Mouse (Mus musculus) lung, postnatal 10 days (tissue): ENCODE data around the gene Diexf.

Experiments used
- DNase-seq: peaks from one replicate; pipeline ENCODE4 v3.0.0; 2021

The Diexf gene

GRCm38 (mm10) chr1:193138087-193138486, 8.0 kb upstream of the Diexf start:
- no peak for DNase-seq

DNA sequence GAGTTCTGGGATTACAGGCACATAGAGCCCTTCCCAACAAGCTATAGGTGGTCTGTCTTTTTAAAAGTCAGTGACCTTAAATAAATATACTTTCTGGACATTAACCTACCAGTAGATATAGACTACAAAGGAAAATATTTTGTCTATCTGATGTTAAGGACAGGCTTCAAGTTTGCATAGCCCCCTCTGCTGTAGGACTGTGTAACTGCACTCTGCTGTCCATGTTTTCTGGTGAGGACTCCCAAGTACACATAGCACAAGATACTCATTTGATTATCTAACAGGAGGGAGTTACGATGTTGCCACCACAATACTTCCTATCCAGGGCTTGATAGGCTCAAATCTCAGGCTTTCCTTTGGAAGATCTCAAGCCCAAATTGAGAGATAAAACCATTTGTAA, 3.7 kb upstream of the Diexf start:
- no peak for DNase-seq

DNA sequence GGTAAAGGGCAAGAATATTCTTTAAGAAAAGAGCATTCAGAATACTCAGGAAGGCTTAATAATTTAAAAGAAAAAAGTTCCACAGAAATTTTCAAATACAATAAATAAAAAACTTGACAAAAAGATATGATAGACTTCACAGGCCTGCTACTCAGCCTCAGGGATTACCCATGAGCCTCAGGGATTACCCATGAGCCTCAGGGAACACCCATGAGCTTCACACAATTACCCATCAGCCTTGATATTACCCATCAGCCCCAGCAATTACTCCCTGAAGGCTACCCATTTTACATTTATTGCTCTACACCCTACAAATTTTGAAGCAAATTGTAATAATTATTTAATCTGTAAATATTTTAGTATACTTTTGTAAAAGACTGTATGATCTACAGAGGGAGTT, 2.3 kb upstream of the Diexf start:
- no peak for DNase-seq

GRCm38 (mm10) chr1:193131311-193131948, 1.4 kb upstream of the Diexf start:
- DNase-seq = no peak

DNA sequence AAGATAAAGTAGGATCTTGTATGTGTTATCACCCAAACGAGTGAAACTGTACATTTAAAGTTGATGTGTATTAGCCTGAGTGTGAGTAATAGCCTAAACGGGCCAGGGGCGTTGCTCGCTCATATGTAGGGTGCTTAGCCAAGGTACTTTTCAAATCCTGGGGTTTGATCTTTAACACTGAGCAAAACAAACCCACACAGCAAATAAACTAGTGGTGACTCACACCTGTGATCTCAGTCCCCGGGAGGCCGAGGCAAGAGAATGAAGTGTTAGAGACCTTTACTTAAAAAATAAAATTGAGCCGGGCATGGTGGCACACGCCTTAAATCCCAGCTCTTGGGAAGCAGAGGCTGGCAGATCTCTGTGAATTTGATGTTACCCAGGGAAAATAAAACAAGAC, 767 bp upstream of the Diexf start:
- DNase-seq = no peak

DNA sequence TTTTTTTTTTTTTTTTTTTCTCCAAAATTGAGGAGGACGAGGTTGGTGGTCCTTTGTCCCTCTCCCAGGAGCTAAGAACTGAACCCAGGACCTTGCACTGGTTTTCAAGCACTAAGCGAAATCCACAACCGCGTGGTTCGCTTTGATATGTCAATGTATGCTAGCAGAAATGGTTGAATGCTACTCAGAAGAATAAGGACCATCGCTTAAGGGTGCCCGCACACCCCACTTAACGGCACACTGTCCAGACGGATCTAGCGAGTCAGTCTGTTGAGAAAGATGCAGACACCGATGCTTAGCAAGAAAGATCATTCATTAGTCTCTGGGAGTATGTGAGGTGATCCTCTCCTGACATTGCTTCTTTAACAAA, 369 bp upstream of the Diexf start:
- DNase-seq = no peak

GRCm38 (mm10) chr1:193129321-193129720, 751 bp downstream of the Diexf start:
- DNase-seq = no peak

GRCm38 (mm10) chr1:193128055-193128454, 2.0 kb downstream of the Diexf start:
- no peak for DNase-seq

DNA sequence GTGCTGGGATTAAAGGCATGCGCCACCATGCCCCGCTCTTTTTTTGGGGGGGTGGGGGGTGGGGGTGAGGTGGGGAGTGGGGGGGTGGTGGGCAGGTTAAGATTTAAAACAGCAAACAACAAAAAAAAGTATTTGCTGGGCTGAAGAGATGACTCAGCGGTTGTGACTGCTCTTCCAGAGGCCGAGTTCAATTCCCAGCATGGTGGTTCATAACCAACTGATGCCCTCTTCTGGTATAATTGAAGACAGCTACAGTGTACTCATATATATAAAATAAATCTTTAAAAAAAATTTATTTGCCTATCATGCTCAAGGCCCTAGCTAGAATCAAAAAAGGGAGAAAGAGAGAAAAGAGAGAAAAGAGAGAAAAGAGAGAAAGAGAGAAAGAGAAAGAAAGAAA, 4.2 kb downstream of the Diexf start:
- DNase-seq = no peak

GRCm38 (mm10) chr1:193123290-193123689, 6.8 kb downstream of the Diexf start:
- DNase-seq = no peak

DNA sequence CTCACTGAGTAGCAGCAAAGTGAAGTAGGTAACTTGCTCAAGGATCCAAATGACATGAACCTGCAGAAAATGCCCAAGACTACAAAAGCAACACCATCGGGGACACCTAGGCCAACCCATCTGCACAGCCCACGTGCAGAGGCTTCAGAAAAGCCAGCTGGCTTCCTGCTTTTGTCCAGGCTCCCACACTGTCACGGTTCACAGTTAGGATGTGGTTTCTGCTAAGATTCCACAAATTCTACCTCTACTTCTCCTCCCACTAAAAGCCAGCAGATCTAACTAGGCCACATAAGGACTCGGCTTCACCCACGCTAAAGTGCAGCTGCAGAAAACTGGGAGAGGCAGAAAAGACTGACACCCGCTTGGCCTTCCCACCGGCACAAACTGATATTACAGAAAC, 7.3 kb downstream of the Diexf start:
- no peak for DNase-seq

- no peak for DNase-seq
Measured at GRCm38 (mm10) chr1:193112093-193112492, 18.0 kb downstream of the Diexf start.

GRCm38 (mm10) chr1:193102996-193103395, 27.1 kb downstream of the Diexf start:
- no peak for DNase-seq

DNA sequence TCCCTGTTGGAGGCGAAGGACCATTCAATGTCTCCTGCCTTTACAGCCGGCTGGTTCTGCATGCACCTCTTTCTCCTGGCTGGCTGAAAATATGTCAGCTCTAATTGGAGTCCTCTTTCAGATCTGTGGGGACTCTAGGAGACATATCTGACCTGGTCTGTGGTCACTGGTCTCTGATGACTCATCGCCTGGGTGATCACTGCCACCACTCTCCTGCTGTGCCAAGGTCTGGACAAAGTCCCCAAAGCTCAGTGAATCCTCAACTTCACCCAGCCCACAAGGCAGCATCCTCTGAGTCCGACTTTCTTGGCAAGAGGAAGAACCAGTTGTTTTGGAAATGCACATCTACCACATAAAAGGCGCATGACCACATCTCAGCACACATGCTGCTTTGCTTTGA, 27.5 kb downstream of the Diexf start:
- DNase-seq = no peak

- DNase-seq = no peak
Measured at GRCm38 (mm10) chr1:193102029-193102428, 28.0 kb downstream of the Diexf start.

- no peak for DNase-seq
Measured at GRCm38 (mm10) chr1:193098946-193099345, 31.1 kb downstream of the Diexf start.

DNA sequence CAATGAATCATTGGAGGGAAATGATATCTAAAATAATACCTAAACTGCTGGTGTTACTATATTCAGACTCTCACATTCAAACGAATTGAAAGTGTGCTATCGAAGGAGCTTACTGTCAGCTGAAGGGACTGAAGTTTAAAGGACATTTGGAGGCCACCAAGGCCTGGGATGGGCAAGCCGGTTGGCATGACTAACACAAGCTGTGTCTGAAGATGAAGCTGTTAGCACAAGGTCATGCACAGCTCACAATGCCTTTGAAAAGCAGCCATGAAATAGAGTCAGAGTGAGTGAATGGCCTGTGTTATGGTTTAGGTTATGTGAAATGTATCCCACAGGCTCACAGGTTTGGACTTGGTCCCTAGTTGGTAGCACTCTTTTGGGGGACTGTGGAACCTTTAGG, 36.5 kb downstream of the Diexf start:
- no peak for DNase-seq

DNA sequence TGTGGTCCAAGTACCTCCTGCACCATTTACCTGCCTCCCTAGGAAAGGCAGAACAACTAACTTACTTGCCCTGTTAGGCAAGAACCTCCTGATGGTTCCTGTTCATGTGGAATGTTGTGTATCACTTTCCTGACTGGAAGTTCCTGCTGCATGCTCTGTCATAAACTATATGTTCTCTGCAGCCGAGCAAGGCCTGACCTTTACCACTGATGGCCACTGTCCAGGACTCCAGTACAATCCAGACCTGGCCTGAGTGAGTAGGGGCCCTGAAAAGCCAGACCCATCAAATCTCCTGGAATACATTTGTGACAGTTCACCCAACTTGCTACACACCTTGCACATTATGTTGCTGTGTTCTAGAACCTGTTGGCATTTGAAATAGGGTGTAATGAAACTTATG, 37.3 kb downstream of the Diexf start:
- no peak for DNase-seq

GRCm38 (mm10) chr1:193090894-193091293, 39.2 kb downstream of the Diexf start:
- DNase-seq = no peak

- DNase-seq = peak; percentile 30
Measured at GRCm38 (mm10) chr1:193090211-193090871, 39.7 kb downstream of the Diexf start.

DNA sequence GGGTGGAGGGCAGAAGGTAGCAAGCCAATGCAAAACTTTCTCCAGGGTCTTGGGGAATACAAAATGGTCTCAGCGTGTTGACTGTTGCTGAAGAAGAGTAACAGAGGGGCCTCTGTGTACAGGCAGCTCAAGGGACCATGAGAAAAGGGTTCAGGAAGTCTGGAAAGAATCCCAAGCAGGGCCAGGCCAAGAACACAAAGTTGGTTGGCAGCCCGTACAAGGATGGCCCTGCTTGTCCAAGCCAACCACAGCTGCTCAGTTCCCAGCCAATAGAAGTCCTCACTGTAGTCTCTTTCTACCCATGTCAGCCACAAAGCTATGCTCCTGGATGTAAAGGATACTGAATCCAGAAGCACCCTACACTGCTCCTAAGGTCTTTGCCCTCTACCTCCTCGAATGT, 40.4 kb downstream of the Diexf start:
- DNase-seq = no peak

DNA sequence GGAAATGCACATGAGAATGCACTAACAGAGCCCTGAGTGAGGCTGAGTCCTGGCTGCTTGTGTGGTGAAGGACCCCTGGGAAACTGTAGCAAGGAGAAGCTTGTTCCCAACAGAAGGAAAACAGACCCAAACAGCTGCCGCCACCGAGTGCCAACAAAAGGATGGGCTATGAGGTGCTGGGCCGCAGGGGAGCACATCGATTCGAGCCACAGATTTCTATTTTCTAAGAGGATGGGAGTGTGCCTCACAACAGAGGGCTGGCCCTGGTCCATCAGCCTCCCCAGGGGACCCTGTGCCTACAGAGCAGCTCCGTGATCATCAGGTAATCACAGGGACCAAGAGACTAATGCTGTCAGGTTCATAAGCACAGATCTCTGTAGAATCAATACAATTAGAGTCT, 40.9 kb downstream of the Diexf start:
- DNase-seq = no peak

- peak; percentile 78 for DNase-seq
Measured at GRCm38 (mm10) chr1:193086842-193087476, 43.1 kb downstream of the Diexf start.

- DNase-seq = peak; percentile 32
Measured at GRCm38 (mm10) chr1:193086111-193086841, 43.8 kb downstream of the Diexf start.
